Mouse (Mus musculus) kidney, embryonic 15.5 days (tissue): ENCODE measurements around the gene 1600014C10Rik. TPM values are rescaled to one million over a fixed set of nuclear protein-coding genes. Genes with fewer than 3 reads are reported as not detected.
A peak's percentile ranks its signal among the peaks of the same experiment; 100 is the strongest.

Experiments
- ATAC-seq: fragments of 200-750 bp; cut with Nextera tagmentation; replicated peaks from 2 replicates; pipeline ENCODE4 v1.8.0; 2017; ENCODE audit warnings: moderate TSS enrichment; ENCODE audit not compliant: low FRiP score
- H3K27ac ChIP-seq: fragments of 300-500 bp; sonication (generic); 2 replicates; pipeline ENCODE4 v1.5.1; 2015; ENCODE audit warnings: mild to moderate bottlenecking, inconsistent platforms
- H3K27me3 ChIP-seq: fragments of 300-500 bp; sonication (generic); 2 replicates; pipeline ENCODE4 v1.6.1; 2015; ENCODE audit warnings: inconsistent platforms
- H3K36me3 ChIP-seq: fragments of 300-500 bp; sonication (generic); 2 replicates; pipeline ENCODE4 v1.6.1; 2015; ENCODE audit warnings: inconsistent platforms
- H3K4me1 ChIP-seq: fragments of 300-500 bp; sonication (generic); 2 replicates; pipeline ENCODE4 v1.6.1; 2015; ENCODE audit warnings: inconsistent platforms
- H3K4me2 ChIP-seq: fragments of 300-500 bp; sonication (generic); 2 replicates; pipeline ENCODE4 v1.6.1; 2015; ENCODE audit warnings: moderate library complexity, mild to moderate bottlenecking, inconsistent platforms
- H3K4me3 ChIP-seq: fragments of 300-500 bp; sonication (generic); replicated peaks from 2 replicates; pipeline ENCODE4 v1.5.1; 2015; ENCODE audit warnings: mild to moderate bottlenecking, inconsistent platforms
- H3K9ac ChIP-seq: fragments of 300-500 bp; sonication (generic); 2 replicates; pipeline ENCODE4 v1.6.1; 2015; ENCODE audit warnings: mild to moderate bottlenecking, inconsistent platforms
- H3K9me3 ChIP-seq: fragments of 300-500 bp; sonication (generic); replicated peaks from 2 replicates; pipeline ENCODE4 v1.6.1; 2016; ENCODE audit warnings: inconsistent platforms
- WGBS: fragments of 180-500 bp; shearing (Covaris S2); methylation state at CpG from one replicate; pipeline ENCODE4 v1.1.7; 2015; ENCODE audit warnings: mixed read lengths; 5-methylcytosine and 5-hydroxymethylcytosine counted together
- polyA plus RNA-seq: library from polyadenylated mRNA; unstranded; fragments of >200 nt; fragmentation: Nextera tagmentation; extraction: Ambion mirVana; gene quantifications from 2 replicates; pipeline ENCODE4 v1.2.1, GENCODE M21; 2015

The 1600014C10Rik gene
- polyA plus RNA-seq, 1 experiment from 2014 or later: 14.5 TPM

GRCm38 (mm10) chr7:38166930-38167645 lies 15.9 kb upstream of the 1600014C10Rik start:
- no peak for ATAC-seq
- Histone ChIP-seq H3K4me3 (peak overlapping the region; percentile 16; the same call in 1 of the 2 replicates), H3K27me3 (no peaks in the 10 kb centered on the region), H3K36me3 (no peaks in the 10 kb centered on the region), H3K9me3 (no peaks in the 10 kb centered on the region), H3K9ac (no peak overlapping the region), H3K4me2 (peak overlapping the region; percentile 47), H3K27ac (no peak overlapping the region), H3K4me1 (peaks cover 10% of the 10 kb centered on the region)
- WGBS: 47% methylated on average over 21 of the region's 21 CpGs

- ATAC-seq: no peak
Observed at GRCm38 (mm10) chr7:38167724-38168141, 15.3 kb upstream of the 1600014C10Rik start.

GRCm38 (mm10) chr7:38173871-38174270 lies 9.1 kb upstream of the 1600014C10Rik start:
- H3K27me3 ChIP-seq: peaks cover 22% of the 10 kb centered on the region; the same call in 1 of the 2 replicates
- ATAC-seq: no peak

More at GRCm38 (mm10) chr7:38167724-38168141, 15.3 kb upstream of the 1600014C10Rik start:
- H3K36me3 ChIP-seq: no peaks in the 10 kb centered on the region
- H3K27ac ChIP-seq: no peak overlapping the region
- peaks cover 10% of the 10 kb centered on the region for H3K4me1 ChIP-seq
- H3K9ac ChIP-seq: no peak overlapping the region
- 15% methylated on average over 11 of the region's 11 CpGs for WGBS
- no peaks in the 10 kb centered on the region for H3K9me3 ChIP-seq
- no peaks in the 10 kb centered on the region for H3K27me3 ChIP-seq
- H3K4me3 ChIP-seq: no peak overlapping the region
- peak overlapping the region; percentile 47 for H3K4me2 ChIP-seq

GRCm38 (mm10) chr7:38174321-38175148 lies 8.5 kb upstream of the 1600014C10Rik start:
- peak overlapping the region; percentile 74 for H3K4me2 ChIP-seq
- peak; percentile 49 for ATAC-seq
- WGBS: 13% methylated on average over 31 of the region's 31 CpGs

More at GRCm38 (mm10) chr7:38173871-38174270, 9.1 kb upstream of the 1600014C10Rik start:
- Histone ChIP-seq H3K27ac (no peak overlapping the region), H3K9me3 (no peaks in the 10 kb centered on the region), H3K4me3 (peak overlapping the region; percentile 40), H3K9ac (peak overlapping the region; percentile 35), H3K36me3 (no peaks in the 10 kb centered on the region), H3K4me1 (peaks cover 11% of the 10 kb centered on the region), H3K4me2 (peak overlapping the region; percentile 74)
- WGBS: 17% methylated on average over 14 of the region's 14 CpGs

GRCm38 (mm10) chr7:38176056-38176455 lies 7.0 kb upstream of the 1600014C10Rik start:
- H3K9ac ChIP-seq: no peak overlapping the region
- H3K36me3 ChIP-seq: no peaks in the 10 kb centered on the region
- no peak overlapping the region for H3K4me3 ChIP-seq
- no peaks in the 10 kb centered on the region for H3K9me3 ChIP-seq
- H3K4me2 ChIP-seq: no peak overlapping the region
- 74% methylated on average over 3 of the region's 3 CpGs for WGBS
- ATAC-seq: no peak
- H3K27ac ChIP-seq: no peak overlapping the region
- peaks cover 11% of the 10 kb centered on the region for H3K4me1 ChIP-seq
- H3K27me3 ChIP-seq: peaks cover 22% of the 10 kb centered on the region; the same call in 1 of the 2 replicates

More at GRCm38 (mm10) chr7:38174321-38175148, 8.5 kb upstream of the 1600014C10Rik start:
- Histone ChIP-seq H3K36me3 (no peaks in the 10 kb centered on the region), H3K27ac (no peak overlapping the region), H3K4me1 (peaks cover 11% of the 10 kb centered on the region), H3K9me3 (no peaks in the 10 kb centered on the region), H3K27me3 (peaks cover 22% of the 10 kb centered on the region; the same call in 1 of the 2 replicates), H3K4me3 (peak overlapping the region; percentile 40), H3K9ac (peak overlapping the region; percentile 35)

DNA sequence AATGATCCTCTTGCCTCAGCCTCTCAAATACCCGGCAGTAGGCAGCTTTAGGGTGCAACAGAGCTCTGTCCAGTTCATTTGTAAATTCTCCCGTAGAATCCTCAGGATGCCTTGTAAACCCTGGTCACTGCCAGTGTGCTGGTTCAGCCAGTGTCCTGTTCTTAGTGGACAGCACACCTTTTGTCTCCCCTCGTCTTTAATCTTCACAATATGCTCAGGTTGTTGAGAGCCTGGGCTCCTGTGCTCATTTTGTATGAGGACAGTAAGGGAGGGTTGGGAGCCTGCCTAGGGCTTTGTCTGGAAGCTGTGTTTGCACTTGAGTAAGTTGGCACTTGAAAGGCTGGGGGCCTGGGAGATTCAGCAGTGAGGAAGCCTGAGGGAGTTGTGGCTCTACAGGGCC lies 3.1 kb upstream of the 1600014C10Rik start:
- WGBS: 74% methylated on average over 3 of the region's 3 CpGs
- Histone ChIP-seq H3K4me2 (no peak overlapping the region), H3K9ac (no peak overlapping the region), H3K4me3 (no peak overlapping the region), H3K27me3 (0 out of 2 replicates have a peak, but pooled peaks cover 6% of the 10 kb centered on the region), H3K9me3 (no peaks in the 10 kb centered on the region), H3K27ac (no peak overlapping the region), H3K36me3 (no peaks in the 10 kb centered on the region), H3K4me1 (peaks cover 17% of the 10 kb centered on the region)
- ATAC-seq: no peak

- 74% methylated on average over 2 of the region's 2 CpGs for WGBS
- Histone ChIP-seq H3K9me3 (no peaks in the 10 kb centered on the region), H3K4me3 (no peak overlapping the region), H3K27me3 (no peaks in the 10 kb centered on the region), H3K36me3 (no peaks in the 10 kb centered on the region), H3K4me1 (peaks cover 17% of the 10 kb centered on the region), H3K4me2 (no peak overlapping the region), H3K27ac (no peak overlapping the region), H3K9ac (no peak overlapping the region)
- no peak for ATAC-seq
Observed at GRCm38 (mm10) chr7:38181366-38181765, 1.7 kb upstream of the 1600014C10Rik start.

- Histone ChIP-seq H3K27ac (peak overlapping the region; percentile 90), H3K4me3 (peak overlapping the region; percentile 73), H3K4me1 (peaks cover 17% of the 10 kb centered on the region), H3K27me3 (no peaks in the 10 kb centered on the region), H3K9me3 (no peaks in the 10 kb centered on the region), H3K9ac (peak overlapping the region; percentile 74; the same call in 1 of the 2 replicates), H3K36me3 (no peaks in the 10 kb centered on the region), H3K4me2 (peak overlapping the region; percentile 91)
- peak; percentile 57 for ATAC-seq
- under 1% methylated on average over 11 of the region's 11 CpGs for WGBS
Observed at GRCm38 (mm10) chr7:38182596-38182961, 438 bp upstream of the 1600014C10Rik start.

DNA sequence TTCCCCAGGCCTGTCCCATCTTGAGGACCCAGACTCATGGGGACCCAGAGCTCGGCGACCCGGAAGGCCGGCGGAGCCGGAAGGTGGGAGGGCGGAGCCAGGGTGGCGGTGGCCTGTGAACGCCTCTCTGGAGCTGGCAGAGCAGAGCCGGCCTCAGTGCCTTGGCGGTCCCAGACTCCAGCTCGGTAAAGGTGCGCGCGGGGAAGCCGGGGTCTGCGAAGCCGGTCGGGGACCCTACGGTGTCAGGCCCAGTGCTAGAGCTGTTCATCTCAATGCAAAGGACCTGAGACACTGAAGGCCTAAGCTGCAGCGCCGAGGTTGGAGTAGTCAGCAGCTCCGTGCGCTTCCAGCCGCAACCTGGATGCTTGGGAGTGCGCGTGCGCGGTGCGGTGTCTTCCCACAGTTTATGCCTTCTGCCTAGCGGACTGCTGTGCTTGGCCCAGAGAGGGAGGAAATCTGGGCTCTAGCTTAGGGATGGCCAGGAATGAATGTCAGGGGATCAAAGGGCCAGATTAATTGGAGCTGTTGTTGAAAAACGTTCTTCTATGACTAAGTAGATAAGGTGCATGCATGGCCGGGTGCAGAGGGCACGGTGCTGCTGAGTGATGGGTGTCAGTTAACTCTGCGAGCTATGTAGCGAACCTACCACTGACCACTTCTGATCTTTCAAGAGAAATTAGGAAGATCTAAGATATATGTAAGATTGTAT lies 846 bp downstream of the 1600014C10Rik start:
- WGBS: 4% methylated on average over 36 of the region's 36 CpGs
- H3K4me1 ChIP-seq: peaks cover 18% of the 10 kb centered on the region
- H3K9ac ChIP-seq: peak overlapping the region; percentile 74
- peak; percentile 94 for ATAC-seq
- no peaks in the 10 kb centered on the region for H3K9me3 ChIP-seq
- H3K36me3 ChIP-seq: no peaks in the 10 kb centered on the region
- H3K4me2 ChIP-seq: peak overlapping the region; percentile 91
- H3K27ac ChIP-seq: peak overlapping the region; percentile 90
- peak overlapping the region; percentile 73 for H3K4me3 ChIP-seq
- no peaks in the 10 kb centered on the region for H3K27me3 ChIP-seq

- H3K27me3 ChIP-seq: no peaks in the 10 kb centered on the region
- H3K36me3 ChIP-seq: no peaks in the 10 kb centered on the region
- WGBS: 48% methylated on average over 1 of the region's 1 CpGs
- peak overlapping the region; percentile 91 for H3K4me2 ChIP-seq
- H3K27ac ChIP-seq: no peak overlapping the region
- peak overlapping the region; percentile 73 for H3K4me3 ChIP-seq
- peaks cover 23% of the 10 kb centered on the region for H3K4me1 ChIP-seq
- ATAC-seq: peak; percentile 10
- no peaks in the 10 kb centered on the region for H3K9me3 ChIP-seq
- no peak overlapping the region; the same call in 1 of the 2 replicates for H3K9ac ChIP-seq
Observed at GRCm38 (mm10) chr7:38184418-38184745, 1.4 kb downstream of the 1600014C10Rik start.

DNA sequence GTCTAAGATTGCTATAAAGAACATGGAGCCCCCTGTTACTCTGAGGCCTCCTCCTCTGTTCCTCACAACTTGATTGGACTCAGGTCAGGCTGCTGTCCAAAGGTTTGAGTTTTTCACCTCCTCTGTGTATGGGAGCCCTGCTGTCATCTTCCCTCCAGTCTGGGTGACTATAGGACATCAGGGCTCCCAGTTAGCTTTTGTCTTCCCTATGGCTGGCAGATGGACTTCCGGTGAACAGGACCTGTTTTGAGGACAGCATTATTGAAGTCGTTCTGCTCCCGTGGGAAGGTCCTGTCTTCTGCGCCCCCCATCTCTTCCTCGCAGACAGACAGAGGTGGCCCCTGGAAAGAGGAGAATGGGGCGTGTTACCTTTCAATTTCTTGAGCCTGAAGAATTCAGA lies 1.8 kb downstream of the 1600014C10Rik start:
- H3K9ac ChIP-seq: no peak overlapping the region
- H3K4me3 ChIP-seq: no peak overlapping the region
- H3K4me2 ChIP-seq: no peak overlapping the region
- H3K9me3 ChIP-seq: no peaks in the 10 kb centered on the region
- H3K27me3 ChIP-seq: no peaks in the 10 kb centered on the region
- no peaks in the 10 kb centered on the region for H3K36me3 ChIP-seq
- peaks cover 24% of the 10 kb centered on the region for H3K4me1 ChIP-seq
- ATAC-seq: no peak
- 78% methylated on average over 6 of the region's 6 CpGs for WGBS
- H3K27ac ChIP-seq: no peak overlapping the region
